Mouse (Mus musculus): ENCODE results near the gene Cnot4.

DNA sequence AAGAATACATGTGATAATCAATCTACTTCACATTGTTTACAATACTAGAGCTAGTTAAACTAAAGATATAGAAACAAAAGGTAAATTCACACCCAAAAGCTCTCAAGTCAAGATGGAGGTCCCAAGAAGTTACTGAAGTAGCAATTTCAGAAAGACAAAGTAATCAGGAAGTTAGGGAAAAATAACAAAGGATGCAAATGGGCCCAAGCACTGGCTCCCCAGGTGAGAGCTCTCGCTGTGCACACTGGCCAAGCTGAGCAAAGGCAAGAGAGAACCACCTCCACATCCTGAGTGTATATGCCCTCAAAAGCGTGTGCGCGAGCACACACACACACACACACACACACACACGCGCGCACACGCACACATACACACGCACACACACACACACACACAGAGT, 58.4 kb downstream of the Cnot4 start:
- TF ChIP-seq CTCF (IDR thresholded peaks at IDR 0.05; ENCODE audit: control insufficient read depth, insufficient read depth, low read length) (no peak), POLR2A (IDR thresholded peaks at IDR 0.05; ENCODE audit: borderline replicate concordance, control insufficient read depth, low read depth, low read length) (no peak)
